Mouse (Mus musculus) natural killer cell, adult 2 months (primary cell): Measurements from ENCODE around the gene Trmt112.
"Not testable (repeated sequence)": the region's sequence is repeated elsewhere in the genome, so short reads cannot be mapped to it uniquely, and the experiment has no call there.

ENCODE experiments used
- DNase-seq, 2 experiments: peaks; one replicate each; pipeline ENCODE4 v3.0.0; 2022; ENCODE audit warnings: low spot score in 2 of 2

The Trmt112 gene

GRCm38 (mm10) chr19:6909021-6909420 lies 477 bp upstream of the Trmt112 start:
- DNase-seq: no peak

GRCm38 (mm10) chr19:6910306-6910705 lies 808 bp downstream of the Trmt112 start:
- not testable (repeated sequence) for DNase-seq

GRCm38 (mm10) chr19:6911101-6912074 lies 1.9 kb downstream of the Trmt112 start:
- DNase-seq: no peak

- DNase-seq: no peak
Measured at GRCm38 (mm10) chr19:6912205-6912970, 2.9 kb downstream of the Trmt112 start.

- DNase-seq: no peak
Measured at GRCm38 (mm10) chr19:6913036-6913435, 3.5 kb downstream of the Trmt112 start.

- no peak for DNase-seq
Measured at GRCm38 (mm10) chr19:6913991-6914390, 4.5 kb downstream of the Trmt112 start.

- DNase-seq: no peak
Measured at GRCm38 (mm10) chr19:6914540-6914939, 5.0 kb downstream of the Trmt112 start.

GRCm38 (mm10) chr19:6915276-6915675 lies 5.8 kb downstream of the Trmt112 start:
- no peak for DNase-seq

GRCm38 (mm10) chr19:6916496-6916895 lies 7.0 kb downstream of the Trmt112 start:
- DNase-seq: no peak

- no peak for DNase-seq
Measured at GRCm38 (mm10) chr19:6918321-6918720, 8.8 kb downstream of the Trmt112 start.

GRCm38 (mm10) chr19:6919431-6919830 lies 9.9 kb downstream of the Trmt112 start:
- DNase-seq: no peak

- DNase-seq: no peak
Measured at GRCm38 (mm10) chr19:6919876-6920740, 10.6 kb downstream of the Trmt112 start.

GRCm38 (mm10) chr19:6920741-6921636 lies 11.5 kb downstream of the Trmt112 start:
- DNase-seq: peak in 1 of 2 experiments; percentile 50

GRCm38 (mm10) chr19:6921647-6922567 lies 12.4 kb downstream of the Trmt112 start, which contains the start of gene Esrra:
TSS of gene Esrra (minus strand) at chr19:6921813.
- DNase-seq: peak; percentile 100

- no peak for DNase-seq
Measured at GRCm38 (mm10) chr19:6922901-6923735, 13.6 kb downstream of the Trmt112 start.

- DNase-seq: peak; percentile 65 to 80
Measured at GRCm38 (mm10) chr19:6924461-6925306, 15.2 kb downstream of the Trmt112 start.

GRCm38 (mm10) chr19:6925307-6925573 lies 15.7 kb downstream of the Trmt112 start, which contains the start of gene Catsperz:
TSS of gene Catsperz (minus strand) at chr19:6925380.
- DNase-seq: no peak
